Mouse (Mus musculus) kidney, adult 2 months (tissue): Measurements from ENCODE around the gene Stk16.

ENCODE experiments used
- CTCF ChIP-seq: fragments of 200-500 bp; conservative IDR thresholded peaks from 2 replicates; pipeline ENCODE4 v1.5.1; 2011; ENCODE audit warnings: low read depth, mild to moderate bottlenecking, control low read depth, low read length, moderate library complexity, mixed read lengths; ENCODE audit not compliant: insufficient read depth, insufficient read length
- POLR2A ChIP-seq: fragments of 200-500 bp; IDR thresholded peaks from one replicate; pipeline ENCODE4 v1.6.1; 2011; ENCODE audit warnings: low read depth, low read length, control low read depth

DNA sequence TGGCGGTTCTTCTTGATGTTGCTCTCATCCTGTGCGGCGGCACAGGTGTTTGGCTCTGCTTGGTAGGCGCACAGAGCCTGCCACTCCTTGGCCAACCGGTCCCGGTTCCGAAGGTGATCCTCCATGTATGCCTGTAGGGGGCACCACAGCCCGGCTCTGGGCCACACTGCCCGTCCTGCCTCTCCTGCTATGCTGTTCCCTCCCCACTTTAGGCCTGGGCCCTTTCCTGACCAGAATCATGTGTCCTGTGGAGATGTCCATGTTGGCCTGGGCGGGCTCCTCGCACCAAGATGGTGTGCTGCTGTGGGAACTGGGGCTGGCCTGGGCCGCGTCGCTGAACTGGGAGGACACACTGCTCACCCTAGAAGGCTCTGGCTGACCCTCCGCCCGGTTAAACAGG, 42.4 kb downstream of the Stk16 start:
- no peak for TF ChIP-seq CTCF
- TF ChIP-seq POLR2A: no peak
